Mouse (Mus musculus) mesoderm, embryonic 11.5 days (tissue): ENCODE results near the gene Nit1.

Experiments used
- DNase-seq: peaks from one replicate; pipeline ENCODE4 v3.0.0-alpha.2; 2012; ENCODE audit warnings: low read depth, low spot score

Gene Nit1

GRCm38 (mm10) chr1:171345225-171346094 lies at the start of gene Nit1, which contains the start of gene Pfdn2:
Gene Nit1, minus strand, starts transcription at chr1:171345646.
Gene Pfdn2, plus strand, starts transcription at chr1:171345670.
- peak; percentile 92 for DNase-seq

- DNase-seq: no peak
Measured at GRCm38 (mm10) chr1:171390101-171390500, 44.7 kb upstream of the Nit1 start.

GRCm38 (mm10) chr1:171388376-171389102 lies 43.1 kb upstream of the Nit1 start, which contains the start of gene Arhgap30:
Gene Arhgap30, plus strand, starts transcription at chr1:171388954.
- no peak for DNase-seq

GRCm38 (mm10) chr1:171387099-171387498 lies 41.7 kb upstream of the Nit1 start:
- DNase-seq: peak; percentile 55

DNA sequence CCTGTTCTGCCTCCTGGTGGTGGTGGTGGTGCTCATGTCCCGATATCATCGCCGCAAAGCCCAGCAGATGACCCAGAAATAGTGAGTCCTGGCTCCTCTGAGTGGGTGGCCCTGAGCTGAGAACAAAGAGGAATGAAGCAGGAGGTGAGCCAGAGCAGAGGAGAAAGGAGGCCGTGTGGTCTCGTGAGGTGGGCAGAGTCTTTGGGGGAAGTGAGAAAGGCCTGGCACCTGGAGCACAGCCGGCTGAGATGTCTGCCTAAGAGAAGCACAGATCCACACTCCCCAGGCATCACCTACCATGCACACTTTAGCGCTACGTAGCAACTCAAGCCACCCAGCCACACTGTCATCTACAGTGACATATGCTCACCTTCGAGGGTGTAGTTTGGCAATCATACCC lies 39.7 kb upstream of the Nit1 start:
- DNase-seq: no peak

- no peak for DNase-seq
Measured at GRCm38 (mm10) chr1:171384361-171384760, 38.9 kb upstream of the Nit1 start.

DNA sequence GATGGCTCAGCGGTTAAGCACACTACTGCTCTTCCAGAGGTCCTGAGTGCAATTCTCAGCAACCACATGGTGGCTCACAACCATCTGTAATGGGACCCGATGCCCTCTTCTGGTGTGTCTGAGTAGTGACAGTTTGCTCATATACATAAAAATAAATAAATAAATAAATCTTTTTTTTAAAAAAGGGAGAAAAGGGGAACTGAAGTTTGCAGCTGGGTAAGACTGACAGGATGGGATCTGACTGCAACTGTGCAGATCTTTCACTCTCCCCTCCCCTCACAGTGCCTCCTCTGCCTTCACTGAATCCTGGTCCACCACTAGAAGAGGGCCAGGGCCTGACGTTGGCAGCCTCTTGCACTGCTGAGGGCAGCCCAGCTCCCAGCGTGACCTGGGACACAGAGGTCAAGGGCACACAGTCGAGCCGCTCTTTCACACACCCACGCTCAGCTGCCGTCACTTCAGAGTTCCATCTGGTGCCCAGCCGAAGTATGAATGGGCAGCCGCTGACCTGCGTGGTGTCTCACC lies 36.7 kb upstream of the Nit1 start:
- DNase-seq: no peak

GRCm38 (mm10) chr1:171379935-171380599 lies 34.6 kb upstream of the Nit1 start:
- DNase-seq: peak; percentile 82

DNA sequence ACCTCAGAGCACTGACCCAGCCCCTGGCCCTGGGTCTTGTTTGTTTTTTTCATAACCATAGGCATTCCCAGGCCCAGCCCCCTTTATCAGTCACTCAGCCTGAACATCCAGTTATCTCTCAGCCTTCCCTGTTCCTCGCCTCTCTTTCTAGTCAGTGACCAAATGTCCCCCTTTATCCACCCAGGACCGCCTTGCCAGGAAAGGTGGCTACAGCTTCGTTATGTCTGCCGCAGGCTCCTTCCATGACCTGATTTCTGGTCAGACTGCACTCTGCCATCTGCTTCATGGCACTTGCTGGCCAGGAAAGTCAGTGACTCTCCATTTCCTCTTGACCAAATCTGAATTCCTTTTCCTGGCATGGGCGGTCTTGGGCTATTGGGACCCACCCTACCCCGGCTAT lies 32.9 kb upstream of the Nit1 start:
- no peak for DNase-seq

GRCm38 (mm10) chr1:171375646-171376097 lies 30.2 kb upstream of the Nit1 start:
- no peak for DNase-seq

- DNase-seq: no peak
Measured at GRCm38 (mm10) chr1:171373946-171374345, 28.5 kb upstream of the Nit1 start.

DNA sequence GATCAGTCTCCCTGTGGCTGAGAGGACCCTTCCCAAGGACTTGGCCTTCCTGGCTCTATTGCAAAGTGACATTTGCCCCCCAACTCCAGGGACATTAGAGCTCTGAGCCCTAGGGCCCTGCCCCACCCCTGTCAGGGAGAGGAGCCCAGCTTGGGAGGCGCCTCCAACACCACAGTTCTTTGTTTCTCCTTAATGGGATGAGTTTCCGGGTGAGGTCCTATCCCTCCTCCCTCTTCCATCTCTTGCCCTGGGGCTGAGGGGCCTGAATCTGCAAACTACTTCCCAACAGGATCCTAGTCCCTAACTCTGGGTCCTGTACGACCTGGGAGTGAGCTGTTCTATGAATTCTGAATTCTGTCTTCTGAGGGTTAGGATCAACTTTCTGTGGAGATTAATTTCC lies 27.4 kb upstream of the Nit1 start:
- no peak for DNase-seq

- DNase-seq: no peak
Measured at GRCm38 (mm10) chr1:171369845-171370556, 24.6 kb upstream of the Nit1 start, which contains the start of gene Nectin4. Gene Nectin4, plus strand, starts transcription at chr1:171370099.

DNA sequence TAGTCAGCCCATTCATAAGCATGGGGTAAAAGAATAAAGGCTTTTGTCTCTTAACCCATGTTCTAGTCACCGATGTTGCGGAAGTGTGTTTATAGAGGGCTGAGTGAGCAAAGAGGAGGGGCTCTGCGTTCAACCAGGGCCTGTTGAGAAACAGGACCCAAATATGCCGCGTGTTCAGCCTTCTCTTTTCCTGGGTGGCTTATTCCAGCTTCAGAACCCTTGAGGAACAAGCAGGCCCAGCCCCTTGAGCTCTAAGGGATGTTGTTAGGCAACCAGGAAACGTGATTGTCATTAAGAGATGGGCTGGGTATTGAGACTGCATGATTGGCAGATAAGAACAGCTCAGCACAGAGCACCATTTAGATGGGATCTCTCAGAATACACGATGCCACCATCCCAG lies 20.5 kb upstream of the Nit1 start:
- DNase-seq: no peak

GRCm38 (mm10) chr1:171361106-171362103 lies 16.0 kb upstream of the Nit1 start:
- DNase-seq: peak; percentile 78

- DNase-seq: peak; percentile 91
Measured at GRCm38 (mm10) chr1:171360656-171361055, 15.2 kb upstream of the Nit1 start, which contains the start of gene Klhdc9. Gene Klhdc9, minus strand, starts transcription at chr1:171360798.

DNA sequence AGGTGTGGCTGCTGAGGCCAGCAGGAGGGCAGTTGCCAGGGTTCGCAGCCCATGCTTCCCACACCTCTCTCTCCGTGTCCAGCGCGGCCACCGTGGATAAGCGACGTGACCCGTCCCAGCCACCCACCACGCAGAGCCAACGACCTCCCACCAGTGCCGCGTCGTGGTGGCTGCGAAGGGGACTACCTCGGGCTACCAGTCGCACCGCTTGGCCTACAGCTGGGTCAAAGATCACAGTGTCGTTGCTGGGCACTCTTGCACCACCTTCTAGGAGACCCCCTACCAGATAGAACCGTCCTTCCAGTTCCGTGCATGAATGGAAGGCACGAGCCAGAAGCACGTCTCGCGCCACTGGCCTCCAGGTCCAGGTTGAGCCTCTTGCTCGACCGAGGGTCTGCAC lies 14.8 kb upstream of the Nit1 start:
- no peak for DNase-seq

DNA sequence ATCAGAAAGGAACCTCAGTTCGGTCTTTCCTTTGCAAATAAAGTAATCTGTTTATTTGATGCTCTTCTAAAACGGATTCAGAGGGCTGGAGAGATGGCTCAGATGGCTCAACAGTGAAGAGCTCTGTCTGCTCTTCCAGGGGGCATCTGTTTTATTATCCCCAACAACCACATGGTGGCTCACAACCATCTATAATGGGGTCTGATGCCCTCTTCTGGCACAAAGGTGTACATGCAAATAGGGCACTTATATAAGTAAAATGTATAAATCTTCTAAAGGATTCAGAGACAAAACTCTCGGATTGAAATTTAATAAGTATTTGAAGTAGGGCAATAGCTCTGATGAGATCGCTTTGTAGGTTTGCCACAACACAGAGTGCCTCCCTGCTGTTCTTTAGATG lies 13.0 kb upstream of the Nit1 start:
- DNase-seq: no peak

- no peak for DNase-seq
Measured at GRCm38 (mm10) chr1:171356814-171357213, 11.4 kb upstream of the Nit1 start.
